Mouse (Mus musculus) lung, postnatal 4 days (tissue): Measurements from ENCODE around the gene Gm9747.

ENCODE experiments used
- DNase-seq, 2 experiments: peaks; one replicate each; pipeline ENCODE4 v3.0.0; 2021

Gene Gm9747

GRCm38 (mm10) chr1:82257457-82257856 lies 24.5 kb downstream of the Gm9747 start:
- peak; percentile 32 to 71 for DNase-seq

- no peak for DNase-seq
These were observed 25.4 kb downstream of the Gm9747 start for GRCm38 (mm10) chr1:82258331-82258730.

- DNase-seq = no peak
These were observed 27.1 kb downstream of the Gm9747 start for GRCm38 (mm10) chr1:82260055-82260454.

GRCm38 (mm10) chr1:82261053-82261618 lies 28.2 kb downstream of the Gm9747 start:
- no peak for DNase-seq

GRCm38 (mm10) chr1:82261638-82262037 lies 28.7 kb downstream of the Gm9747 start:
- DNase-seq = no peak

GRCm38 (mm10) chr1:82262331-82262730 lies 29.4 kb downstream of the Gm9747 start:
- no peak for DNase-seq

GRCm38 (mm10) chr1:82267547-82267946 lies 34.6 kb downstream of the Gm9747 start:
- DNase-seq = no peak

GRCm38 (mm10) chr1:82272231-82272630 lies 39.3 kb downstream of the Gm9747 start:
- no peak for DNase-seq

- no peak for DNase-seq
These were observed 40.6 kb downstream of the Gm9747 start for GRCm38 (mm10) chr1:82273529-82273928.

- DNase-seq = no peak
These were observed 41.4 kb downstream of the Gm9747 start for GRCm38 (mm10) chr1:82274361-82274760.

- DNase-seq = no peak
These were observed 46.9 kb downstream of the Gm9747 start for GRCm38 (mm10) chr1:82279768-82280167.

- no peak for DNase-seq
These were observed 48.9 kb downstream of the Gm9747 start for GRCm38 (mm10) chr1:82281823-82282222.

- DNase-seq = peak; percentile 90 to 94
These were observed 50.2 kb downstream of the Gm9747 start for GRCm38 (mm10) chr1:82282992-82283611.

- DNase-seq = peak in 1 of 2 experiments; percentile 16
These were observed 51.0 kb downstream of the Gm9747 start for GRCm38 (mm10) chr1:82283901-82284301.

GRCm38 (mm10) chr1:82284403-82284802 lies 51.5 kb downstream of the Gm9747 start:
- DNase-seq = no peak
